Mouse (Mus musculus) lung, postnatal 36 days (tissue): ENCODE results near the gene Gm19345.

Experiments
- DNase-seq: peaks from one replicate; pipeline ENCODE4 v3.0.0; 2022; ENCODE audit warnings: mixed read lengths

Gm19345 gene

GRCm38 (mm10) chr7:19830682-19831156 lies 21.1 kb upstream of the Gm19345 start:
- peak; percentile 96 for DNase-seq

DNA sequence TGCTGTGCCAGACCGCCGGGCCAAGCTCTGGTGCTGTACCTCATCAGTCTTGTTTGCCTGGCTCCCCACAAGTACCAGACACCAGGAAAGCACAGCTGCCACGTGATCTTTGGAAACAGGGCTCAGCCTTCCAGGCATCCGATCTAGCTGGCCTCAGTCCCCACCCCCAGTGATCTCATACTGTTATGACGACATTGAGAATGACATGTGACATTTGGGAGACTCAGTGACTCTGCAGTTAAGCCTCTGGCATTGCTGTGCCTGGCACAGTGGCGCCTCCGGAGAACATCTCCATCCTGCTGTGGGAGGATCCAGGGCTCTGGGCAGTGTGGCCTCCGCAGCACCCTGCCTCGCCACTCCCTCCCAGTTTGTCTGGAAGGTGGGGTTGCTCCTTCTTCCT lies 20.0 kb upstream of the Gm19345 start:
- peak; percentile 61 for DNase-seq

DNA sequence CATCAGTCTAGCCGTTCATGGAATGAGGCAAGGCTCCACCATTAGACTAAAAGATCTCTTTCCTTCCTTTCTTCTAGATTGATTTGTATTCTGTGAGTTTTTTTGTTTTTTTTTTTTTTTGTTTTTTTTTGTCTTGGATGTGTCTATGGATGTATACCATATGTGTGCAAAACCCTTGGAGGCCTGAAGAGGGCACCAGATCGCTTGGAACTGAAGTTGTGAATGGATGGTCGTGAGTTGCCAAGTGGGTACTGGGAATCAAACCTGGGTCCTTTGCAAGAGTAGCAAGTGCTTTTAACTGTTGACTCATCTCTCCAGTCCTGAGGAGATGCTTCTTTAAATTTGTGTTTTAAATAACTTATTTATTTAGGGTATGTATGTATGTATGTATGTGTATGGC lies 17.7 kb upstream of the Gm19345 start:
- no peak for DNase-seq

DNA sequence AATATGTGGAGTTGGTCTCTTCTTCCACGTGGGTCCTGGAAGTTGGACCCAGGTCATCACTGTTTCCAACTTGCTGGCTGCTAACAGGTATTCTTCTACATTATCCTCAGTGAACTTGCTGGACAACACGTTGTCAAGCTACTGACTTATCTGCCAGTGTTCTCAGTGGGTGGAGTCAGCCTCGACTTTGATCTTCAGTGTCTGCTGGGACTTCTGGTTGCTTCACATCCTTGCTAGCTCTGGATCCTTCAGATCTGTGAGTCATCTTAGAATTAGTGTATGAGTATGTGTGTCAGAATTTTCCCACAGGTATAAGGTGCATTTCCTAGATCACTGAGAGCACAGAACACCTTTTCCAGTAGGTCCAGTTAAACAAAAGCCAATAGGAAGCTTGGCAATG lies 15.0 kb upstream of the Gm19345 start:
- no peak for DNase-seq

- no peak for DNase-seq
Measured at GRCm38 (mm10) chr7:19840371-19840770, 11.4 kb upstream of the Gm19345 start.

- no peak for DNase-seq
Measured at GRCm38 (mm10) chr7:19840936-19841335, 10.9 kb upstream of the Gm19345 start.

DNA sequence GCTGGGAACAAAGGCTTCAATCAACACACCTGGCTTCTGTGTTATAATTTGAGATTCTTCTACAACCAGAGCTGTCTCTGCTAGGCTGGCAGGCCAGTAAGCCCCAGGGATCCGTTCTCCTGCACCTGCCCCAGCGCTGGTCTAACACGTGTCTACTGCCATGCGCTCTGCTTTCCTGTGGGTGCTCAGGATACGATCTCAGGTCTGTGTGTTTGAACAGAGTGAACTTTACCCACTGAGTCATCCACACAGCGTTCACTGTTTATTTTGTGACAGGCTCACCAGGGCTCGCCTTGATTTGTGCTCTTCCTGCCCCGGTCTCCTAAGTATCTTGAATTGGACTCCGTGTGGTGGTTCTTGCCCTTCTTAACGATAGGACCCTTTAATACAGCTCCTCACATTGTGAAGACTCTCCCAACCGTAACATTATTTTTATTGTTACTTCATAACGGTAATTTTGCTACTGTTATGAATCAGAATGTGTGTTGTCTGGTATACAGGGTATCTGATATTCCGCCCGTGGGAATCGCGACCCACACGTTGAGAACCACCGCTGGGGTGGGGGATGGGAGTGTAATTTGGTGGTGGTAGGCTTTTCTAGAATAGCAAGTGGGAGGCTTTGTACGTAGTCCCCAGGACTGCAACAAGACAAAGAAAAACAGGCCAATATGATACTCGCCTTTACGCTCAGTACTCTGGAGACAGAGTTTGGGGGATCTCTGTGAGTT lies 10.0 kb upstream of the Gm19345 start:
- peak; percentile 30 for DNase-seq

GRCm38 (mm10) chr7:19842885-19843504 lies 8.8 kb upstream of the Gm19345 start:
- no peak for DNase-seq

GRCm38 (mm10) chr7:19843561-19843960 lies 8.2 kb upstream of the Gm19345 start:
- DNase-seq, result peak; percentile 84

DNA sequence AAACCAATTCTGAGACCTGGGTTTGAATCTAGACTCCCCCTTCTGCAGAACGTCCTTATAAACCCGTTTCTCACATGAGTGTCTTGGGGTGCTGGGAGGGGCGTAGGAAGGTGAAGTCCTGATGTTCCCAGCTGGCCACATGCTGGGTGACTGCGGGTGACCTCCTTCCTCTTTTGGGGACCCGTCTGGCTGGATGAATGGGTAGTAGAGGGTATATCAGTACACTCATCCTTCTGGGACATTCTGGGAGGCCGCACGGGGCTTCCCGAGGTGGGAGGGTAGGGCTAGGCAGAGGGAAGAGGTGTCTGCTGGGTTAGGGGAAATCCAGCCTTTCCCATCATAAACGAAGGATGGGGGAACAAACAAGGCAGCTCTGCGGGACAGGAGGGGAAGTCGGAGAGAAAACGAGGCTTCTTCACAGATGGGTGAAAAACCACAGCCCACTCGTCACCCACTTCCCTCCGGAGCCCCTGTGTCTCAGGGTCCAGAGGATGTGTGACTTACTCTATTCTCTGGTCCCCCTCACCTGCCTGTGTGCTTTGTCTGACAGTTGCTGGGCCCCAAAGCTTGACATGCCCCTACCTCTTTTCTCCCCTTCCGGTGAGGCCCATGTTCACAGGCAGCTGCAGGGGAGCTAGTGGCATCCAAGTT lies 7.2 kb upstream of the Gm19345 start:
- peak; percentile 17 for DNase-seq

GRCm38 (mm10) chr7:19853526-19853925 lies 1.7 kb downstream of the Gm19345 start:
- DNase-seq, result no peak

GRCm38 (mm10) chr7:19855663-19856062 lies 3.9 kb downstream of the Gm19345 start:
- DNase-seq, result no peak

GRCm38 (mm10) chr7:19856283-19856682 lies 4.5 kb downstream of the Gm19345 start:
- no peak for DNase-seq

DNA sequence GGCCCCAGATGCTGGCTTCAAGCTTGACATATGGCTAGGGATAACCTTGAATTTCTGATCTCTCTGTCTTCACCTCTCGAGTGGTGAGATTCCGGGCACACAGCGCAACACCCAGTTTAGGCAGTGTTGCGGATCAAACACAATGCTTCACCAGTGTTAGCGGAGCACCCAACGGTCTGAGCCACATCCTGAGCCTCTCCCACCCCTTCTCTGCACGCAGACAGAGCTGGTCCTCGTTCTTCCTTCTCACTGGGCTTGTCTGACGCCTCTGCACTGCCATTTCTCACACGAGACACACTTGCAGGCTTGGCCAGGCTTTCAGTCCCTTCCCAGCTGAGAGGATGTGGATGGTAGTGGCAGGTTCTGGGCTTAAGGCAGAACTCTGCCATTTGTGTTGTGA lies 7.9 kb downstream of the Gm19345 start:
- no peak for DNase-seq

- no peak for DNase-seq
Measured at GRCm38 (mm10) chr7:19861199-19861598, 9.4 kb downstream of the Gm19345 start, which contains the start of gene Ceacam16. Gene Ceacam16, minus strand, starts transcription at chr7:19861299.

DNA sequence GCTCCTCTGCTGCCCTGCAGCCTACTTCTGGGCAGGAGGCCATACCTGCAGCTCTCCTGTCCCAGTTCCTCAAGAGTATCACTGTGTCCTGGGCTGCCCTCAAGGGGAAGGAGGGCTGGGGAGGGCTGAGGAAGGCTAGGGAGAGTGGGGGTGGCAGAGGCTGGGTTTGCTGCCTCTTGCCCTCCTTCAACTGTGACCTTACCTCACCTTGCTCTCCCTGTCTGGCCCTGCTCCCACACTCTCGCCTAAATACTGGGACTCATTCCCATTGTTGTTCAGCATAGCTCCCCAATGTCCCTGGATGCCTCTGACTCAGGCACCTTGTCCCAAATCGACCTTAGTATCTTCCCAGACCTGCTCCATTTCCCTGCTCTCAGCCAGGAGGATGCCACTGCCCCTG lies 12.4 kb downstream of the Gm19345 start:
- DNase-seq, result peak; percentile 48

DNA sequence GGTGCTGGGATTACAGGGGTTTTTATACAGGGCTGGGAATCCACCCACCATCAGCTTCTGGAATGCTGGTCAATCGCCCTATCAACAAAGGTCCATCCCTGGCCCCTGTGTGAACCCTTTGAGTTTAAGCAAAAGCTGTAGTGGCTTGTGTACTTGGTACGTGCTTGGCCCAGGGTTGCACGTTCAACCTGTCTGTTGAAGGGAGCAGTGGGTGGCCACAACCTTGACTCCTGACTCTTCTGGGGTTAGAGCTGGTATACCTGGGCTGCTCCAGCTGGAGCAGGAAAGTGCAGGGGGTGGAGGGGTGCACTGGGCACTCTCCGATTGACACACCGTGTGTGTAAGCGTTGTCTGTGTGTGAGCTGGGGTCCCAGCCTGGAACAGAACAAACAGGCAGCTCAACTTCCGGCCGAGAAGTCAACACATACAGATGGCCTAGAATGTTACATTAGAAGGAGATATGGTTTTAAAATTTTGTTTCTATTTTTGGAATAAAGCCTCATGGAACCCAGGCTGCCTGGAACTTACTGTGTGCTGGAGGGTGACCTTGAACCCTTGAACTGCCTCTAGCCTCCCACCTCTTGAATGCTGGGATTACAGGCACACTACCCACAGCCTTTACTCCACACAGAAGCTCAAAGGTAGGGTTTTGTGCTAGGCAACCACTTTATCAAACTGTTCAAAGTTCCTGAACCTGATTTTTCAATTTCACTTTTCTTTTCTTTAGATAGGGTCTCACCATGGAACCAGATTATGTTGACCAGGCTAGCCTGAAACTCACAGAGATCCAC lies 13.6 kb downstream of the Gm19345 start:
- DNase-seq, result no peak

- no peak for DNase-seq
Measured at GRCm38 (mm10) chr7:19866490-19866889, 14.7 kb downstream of the Gm19345 start.

- peak; percentile 21 for DNase-seq
Measured at GRCm38 (mm10) chr7:19867751-19868399, 16.1 kb downstream of the Gm19345 start.

DNA sequence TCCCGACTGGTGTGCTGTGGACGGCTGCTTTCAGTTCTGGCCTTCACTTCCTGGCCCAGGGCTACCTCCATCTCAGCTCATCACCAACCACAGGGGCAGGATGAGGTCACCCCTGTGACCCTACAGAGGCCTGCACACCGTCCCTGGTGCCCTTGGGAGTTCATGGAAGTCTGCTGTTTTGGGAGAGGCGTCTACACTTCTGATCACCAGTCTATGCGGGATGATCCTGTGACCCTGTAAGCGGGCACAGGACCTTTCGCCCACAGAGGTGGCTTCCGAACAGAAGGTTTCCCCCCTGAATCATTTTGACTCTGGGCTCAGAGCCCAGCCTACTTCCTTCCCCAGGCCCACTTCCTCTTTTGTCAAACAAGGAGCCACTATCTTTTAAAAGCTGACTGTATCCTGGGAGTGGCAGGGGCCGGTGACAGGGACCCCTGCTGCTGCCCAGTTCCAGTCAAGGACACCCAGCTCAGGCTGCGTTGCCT lies 19.4 kb downstream of the Gm19345 start:
- DNase-seq, result peak; percentile 63

DNA sequence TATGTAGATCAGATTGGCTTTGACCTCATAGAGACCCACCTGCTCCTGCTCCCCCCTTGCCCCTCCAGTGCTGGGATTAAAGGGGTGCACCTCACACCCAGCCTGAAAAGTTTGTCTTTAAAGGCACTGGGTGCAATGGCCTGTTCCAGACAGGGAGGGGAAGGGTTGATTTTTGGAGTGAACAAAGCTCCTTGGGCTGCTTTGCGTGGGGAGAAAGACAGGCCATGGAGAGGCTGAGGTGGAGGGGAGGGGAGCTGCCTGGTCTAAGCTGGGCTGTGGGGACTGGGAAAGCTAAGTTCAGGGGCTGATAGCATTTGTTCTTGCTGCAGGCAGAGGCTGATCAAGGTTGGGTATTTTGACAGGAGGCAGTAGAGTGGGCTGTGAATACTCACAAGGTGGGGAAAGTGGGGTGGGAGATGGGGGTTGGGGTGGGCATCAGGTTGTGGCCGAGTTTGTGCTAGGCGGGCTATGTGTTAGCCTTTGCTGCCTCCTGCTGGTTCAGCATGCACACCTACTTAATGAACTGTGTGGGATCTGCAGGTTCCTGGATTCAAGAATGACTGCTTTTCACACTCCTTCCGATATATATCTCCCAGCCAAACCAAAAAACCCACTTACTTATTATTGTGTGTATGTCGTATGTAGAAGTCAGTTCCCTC lies 20.3 kb downstream of the Gm19345 start:
- DNase-seq, result peak; percentile 67
